Mouse (Mus musculus) thymus, postnatal 0 days (tissue): ENCODE data around the gene Cant1. TPM values are rescaled to one million over a fixed set of nuclear protein-coding genes. Genes with fewer than 3 reads are reported as not detected.
"Not testable (repeated sequence)": the region's sequence is repeated elsewhere in the genome, so short reads cannot be mapped to it uniquely, and the experiment has no call there.

ENCODE experiments used
- DNase-seq: peaks from one replicate; pipeline ENCODE4 v3.0.0-alpha.2; 2015; ENCODE audit warnings: low spot score
- polyA plus RNA-seq: library from polyadenylated mRNA; unstranded; fragments of >200 nt; fragmentation: Nextera tagmentation; extraction: Ambion mirVana; gene quantifications from 2 replicates; pipeline ENCODE4 v1.2.1, GENCODE M21; 2015

The Cant1 gene
- polyA plus RNA-seq, 1 experiment from 2014 or later, result 26.6 TPM

- DNase-seq, result no peak
Measured at GRCm38 (mm10) chr11:118408051-118408740, 10.7 kb downstream of the Cant1 start.

- no peak for DNase-seq
Measured at GRCm38 (mm10) chr11:118407318-118407910, 11.5 kb downstream of the Cant1 start.

GRCm38 (mm10) chr11:118406521-118406920 is 12.4 kb downstream of the Cant1 start:
- DNase-seq, result no peak

GRCm38 (mm10) chr11:118405311-118405710 is 13.6 kb downstream of the Cant1 start:
- no peak for DNase-seq

GRCm38 (mm10) chr11:118403951-118404899 is 14.7 kb downstream of the Cant1 start:
- DNase-seq, result no peak

GRCm38 (mm10) chr11:118403183-118403582 is 15.7 kb downstream of the Cant1 start:
- DNase-seq, result no peak

GRCm38 (mm10) chr11:118401760-118402280 is 17.1 kb downstream of the Cant1 start, which contains the start of gene Lgals3bp:
TSS of gene Lgals3bp (minus strand) at chr11:118402092.
- DNase-seq, result peak; percentile 79

GRCm38 (mm10) chr11:118401195-118401594 is 17.7 kb downstream of the Cant1 start:
- no peak for DNase-seq

GRCm38 (mm10) chr11:118400566-118400936 is 18.3 kb downstream of the Cant1 start:
- no peak for DNase-seq

- no peak for DNase-seq
Measured at GRCm38 (mm10) chr11:118399891-118400565, 18.9 kb downstream of the Cant1 start.

GRCm38 (mm10) chr11:118397806-118398530 is 20.9 kb downstream of the Cant1 start:
- DNase-seq, result peak; percentile 12

- DNase-seq, result no peak
Measured at GRCm38 (mm10) chr11:118394538-118394937, 24.3 kb downstream of the Cant1 start.

- DNase-seq, result no peak
Measured at GRCm38 (mm10) chr11:118393991-118394390, 24.9 kb downstream of the Cant1 start.

GRCm38 (mm10) chr11:118387816-118388215 is 31.1 kb downstream of the Cant1 start:
- not testable (repeated sequence) for DNase-seq

GRCm38 (mm10) chr11:118379251-118380009 is 39.5 kb downstream of the Cant1 start:
- peak; percentile 66 for DNase-seq

- no peak for DNase-seq
Measured at GRCm38 (mm10) chr11:118378656-118379055, 40.2 kb downstream of the Cant1 start.

GRCm38 (mm10) chr11:118376323-118376722 is 42.6 kb downstream of the Cant1 start:
- not testable (repeated sequence) for DNase-seq

- DNase-seq, result no peak
Measured at GRCm38 (mm10) chr11:118375881-118376280, 43.0 kb downstream of the Cant1 start.

- DNase-seq, result no peak
Measured at GRCm38 (mm10) chr11:118375461-118375860, 43.4 kb downstream of the Cant1 start.

GRCm38 (mm10) chr11:118375006-118375405 is 43.9 kb downstream of the Cant1 start:
- DNase-seq, result no peak
